Mouse (Mus musculus): ENCODE results near the gene Naga. TPM values are rescaled to one million over a fixed set of nuclear protein-coding genes. Genes with fewer than 3 reads are reported as not detected.

Gene Naga
- polyA plus RNA-seq, 1 experiment from 2014 or later, result 27.1 TPM

GRCm38 (mm10) chr15:82341675-82342542, 3.2 kb upstream of the Naga start:
- no peaks in the 10 kb centered on the region for H3K9me3 ChIP-seq
- no peak overlapping the region for H3K4me3 ChIP-seq
- ATAC-seq (ENCODE audit: low FRiP score, low read depth), result no peak
- H3K27ac ChIP-seq, result no peak overlapping the region
- H3K27me3 ChIP-seq (replicated peaks), result peaks cover 15% of the 10 kb centered on the region
- H3K4me1 ChIP-seq, result peaks cover 29% of the 10 kb centered on the region
- H3K4me2 ChIP-seq (replicated peaks), result peak overlapping the region; percentile 61
- no peak overlapping the region for H3K9ac ChIP-seq
- H3K36me3 ChIP-seq, result no peaks in the 10 kb centered on the region; the same call in 1 of the 2 replicates
- WGBS, result 69% methylated on average over 15 of the region's 15 CpGs

DNA sequence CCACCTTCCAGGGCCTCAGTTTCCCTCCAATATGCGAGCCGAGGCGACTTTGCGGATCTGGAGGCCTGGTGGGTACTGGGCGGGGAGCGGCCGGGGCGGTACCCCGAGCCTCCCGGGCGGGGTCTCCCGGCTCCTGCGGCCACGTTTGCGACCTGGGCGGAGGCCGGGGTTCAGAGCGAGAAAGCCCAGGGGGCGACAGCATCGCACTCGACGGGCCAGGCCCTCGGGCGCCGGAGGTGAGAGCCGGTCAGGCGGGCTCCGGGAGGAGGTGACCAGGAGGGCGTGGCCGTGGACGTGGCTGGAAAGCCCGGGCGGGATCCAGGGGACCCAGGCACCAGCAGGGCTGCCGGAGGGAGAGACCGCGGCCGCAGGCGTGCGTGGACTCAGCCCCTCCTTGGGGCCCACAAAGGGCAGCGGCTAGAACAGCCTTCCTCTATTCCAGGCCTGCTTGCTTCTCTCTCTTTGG, 2.3 kb upstream of the Naga start:
- Histone ChIP-seq H3K9ac (peak overlapping the region; percentile 61), H3K4me1 (peaks cover 33% of the 10 kb centered on the region), H3K27ac (no peak overlapping the region), H3K4me3 (peak overlapping the region; percentile 32), H3K9me3 (no peaks in the 10 kb centered on the region), H3K27me3 (replicated peaks) (peaks cover 15% of the 10 kb centered on the region), H3K4me2 (replicated peaks) (peak overlapping the region; percentile 61), H3K36me3 (peaks cover 4% of the 10 kb centered on the region; the same call in 1 of the 2 replicates)
- no peak for ATAC-seq (ENCODE audit: low FRiP score, low read depth)
- WGBS, result 3% methylated on average over 40 of the region's 40 CpGs

DNA sequence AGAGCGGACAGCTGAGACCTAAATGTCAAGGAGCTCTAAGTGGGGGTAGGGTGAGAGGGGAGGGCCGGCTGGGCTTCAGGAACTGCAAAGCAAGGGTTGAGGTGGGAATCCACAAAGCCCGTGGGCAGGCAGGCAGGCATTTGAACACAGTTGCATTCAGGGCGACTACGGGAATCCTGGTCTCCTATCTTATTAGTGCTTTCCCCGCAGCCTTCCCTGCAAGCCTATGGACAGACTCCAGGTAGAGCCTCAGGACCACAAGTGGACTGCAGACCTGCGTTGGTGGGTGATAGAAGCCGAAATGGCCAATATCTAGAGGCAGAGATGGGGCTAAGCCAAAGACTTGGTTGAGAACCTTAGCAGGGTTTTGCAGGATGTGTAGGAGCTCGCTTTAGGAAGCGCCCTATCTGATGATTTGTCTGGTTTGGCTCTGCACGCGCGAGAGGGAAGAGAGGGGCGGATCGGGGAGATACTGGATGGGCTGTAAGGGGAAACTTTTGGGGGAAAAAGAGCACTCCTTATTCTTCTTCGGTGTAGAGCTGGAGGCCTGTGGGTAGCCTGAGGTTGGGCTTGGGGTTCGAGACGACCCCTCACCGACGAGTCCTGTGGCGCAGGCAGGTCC, 1.8 kb upstream of the Naga start:
- peaks cover 33% of the 10 kb centered on the region for H3K4me1 ChIP-seq
- WGBS, result 42% methylated on average over 21 of the region's 21 CpGs

DNA sequence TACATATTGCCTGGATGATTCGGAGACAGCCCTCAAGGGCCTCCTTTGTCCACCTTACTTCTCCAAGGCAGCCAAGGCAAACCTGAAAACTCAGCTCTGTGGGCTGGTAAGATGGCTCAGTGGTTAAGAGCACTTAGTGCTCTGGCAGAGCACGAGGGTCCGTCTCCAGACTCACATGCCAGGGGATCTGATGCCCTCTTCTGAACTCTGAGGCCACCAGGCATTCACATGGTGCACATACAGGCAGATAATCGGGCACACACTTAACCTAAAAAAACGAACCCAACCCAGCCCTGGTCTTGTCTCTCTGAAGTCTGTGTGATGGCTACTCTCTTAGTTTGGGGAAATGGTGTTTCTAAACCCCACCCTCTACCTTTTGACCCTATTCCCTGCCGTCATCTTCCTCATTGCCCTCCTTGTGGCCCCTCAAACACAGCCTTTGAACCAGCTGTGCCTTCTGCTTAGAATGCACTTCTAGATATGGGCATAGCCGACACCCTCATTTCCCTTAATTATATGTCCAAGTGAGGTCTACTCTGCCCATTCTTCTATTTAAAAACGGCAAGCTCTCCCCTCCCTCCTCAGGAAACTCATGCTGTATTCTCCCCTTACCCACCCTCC, 1.0 kb upstream of the Naga start:
- Histone ChIP-seq H3K9ac (no peak overlapping the region), H3K4me3 (no peak overlapping the region), H3K4me2 (replicated peaks) (no peak overlapping the region), H3K9me3 (no peaks in the 10 kb centered on the region), H3K4me1 (peaks cover 33% of the 10 kb centered on the region), H3K27me3 (replicated peaks) (peaks cover 15% of the 10 kb centered on the region), H3K27ac (no peak overlapping the region), H3K36me3 (peaks cover 17% of the 10 kb centered on the region)
- ATAC-seq (ENCODE audit: low FRiP score, low read depth), result no peak
- WGBS, result 79% methylated on average over 8 of the region's 8 CpGs

More for the DNA sequence above, 1.8 kb upstream of the Naga start:
- Histone ChIP-seq H3K36me3 (peaks cover 9% of the 10 kb centered on the region), H3K27ac (no peak overlapping the region), H3K4me2 (replicated peaks) (peak overlapping the region; percentile 61), H3K9ac (peak overlapping the region; percentile 61), H3K4me3 (peak overlapping the region; percentile 32), H3K27me3 (replicated peaks) (peaks cover 15% of the 10 kb centered on the region), H3K9me3 (no peaks in the 10 kb centered on the region)
- no peak for ATAC-seq (ENCODE audit: low FRiP score, low read depth)

- no peaks in the 10 kb centered on the region for H3K9me3 ChIP-seq
- peaks cover 22% of the 10 kb centered on the region for H3K36me3 ChIP-seq
- H3K27me3 ChIP-seq (replicated peaks), result peaks cover 15% of the 10 kb centered on the region
- ATAC-seq (ENCODE audit: low FRiP score, low read depth), result no peak
- peak overlapping the region; percentile 69 for H3K4me2 ChIP-seq (replicated peaks)
- 60% methylated on average over 10 of the region's 10 CpGs for WGBS
- H3K4me1 ChIP-seq, result peaks cover 33% of the 10 kb centered on the region
- peak overlapping the region; percentile 43 for H3K4me3 ChIP-seq
- peak overlapping the region; percentile 55; the same call in 1 of the 2 replicates for H3K9ac ChIP-seq
- H3K27ac ChIP-seq, result no peak overlapping the region
Observed at GRCm38 (mm10) chr15:82339150-82339549, 425 bp upstream of the Naga start.

DNA sequence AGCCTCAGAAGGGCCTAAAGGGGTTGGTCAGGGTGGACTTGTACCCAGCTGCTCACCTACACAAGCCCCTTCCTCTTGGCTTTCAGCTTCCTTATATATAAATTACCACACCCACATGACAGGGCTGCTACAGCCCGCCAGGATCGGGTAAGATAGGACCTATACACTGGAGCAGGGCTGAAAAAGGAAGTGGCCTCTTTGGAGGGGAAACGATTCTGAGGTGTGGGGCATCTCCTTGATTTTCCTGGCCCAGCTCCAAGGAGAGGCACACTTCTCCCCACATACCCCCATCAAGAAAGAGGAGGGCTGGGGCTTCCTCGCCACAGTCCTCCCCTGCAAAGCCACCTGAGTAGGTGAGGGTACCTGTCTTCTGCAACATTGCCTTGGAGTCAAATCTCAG, 850 bp downstream of the Naga start:
- Histone ChIP-seq H3K27ac (no peak overlapping the region), H3K4me2 (replicated peaks) (peak overlapping the region; percentile 69), H3K9me3 (no peaks in the 10 kb centered on the region), H3K4me1 (peaks cover 33% of the 10 kb centered on the region), H3K36me3 (peaks cover 22% of the 10 kb centered on the region), H3K9ac (peak overlapping the region; percentile 55), H3K4me3 (peak overlapping the region; percentile 43), H3K27me3 (replicated peaks) (peaks cover 15% of the 10 kb centered on the region)
- WGBS, result 61% methylated on average over 4 of the region's 4 CpGs
- ATAC-seq (ENCODE audit: low FRiP score, low read depth), result 0 out of 2 replicates have a peak, but pooled peaks have one; percentile 1

DNA sequence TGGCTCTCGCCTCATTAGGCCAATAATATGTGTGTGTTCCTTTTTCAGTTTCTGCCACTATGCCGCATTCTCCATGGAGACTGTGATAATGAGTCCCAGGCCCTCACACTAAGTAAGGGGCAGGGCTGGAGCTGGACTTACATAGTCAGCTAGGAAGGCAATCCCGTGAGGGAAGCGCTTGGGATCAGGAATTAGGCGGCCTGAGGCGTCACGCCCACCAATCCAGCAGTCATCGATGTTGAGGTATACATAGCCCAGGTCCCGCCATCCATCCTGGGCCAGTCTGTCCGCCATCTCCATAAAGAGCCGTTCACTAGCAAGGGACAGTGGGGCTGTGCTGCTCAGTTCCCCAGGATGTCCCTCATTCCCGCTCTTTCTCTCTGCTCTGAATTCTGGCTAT, 2.1 kb downstream of the Naga start:
- H3K4me1 ChIP-seq, result peaks cover 27% of the 10 kb centered on the region
- H3K4me3 ChIP-seq, result no peak overlapping the region
- peaks cover 22% of the 10 kb centered on the region for H3K36me3 ChIP-seq
- ATAC-seq (ENCODE audit: low FRiP score, low read depth), result no peak
- H3K9ac ChIP-seq, result peak overlapping the region; percentile 17; the same call in 1 of the 2 replicates
- peaks cover 15% of the 10 kb centered on the region for H3K27me3 ChIP-seq (replicated peaks)
- H3K4me2 ChIP-seq (replicated peaks), result no peak overlapping the region; the same call in 1 of the 2 replicates
- no peaks in the 10 kb centered on the region for H3K9me3 ChIP-seq
- H3K27ac ChIP-seq, result no peak overlapping the region
- 63% methylated on average over 12 of the region's 12 CpGs for WGBS

DNA sequence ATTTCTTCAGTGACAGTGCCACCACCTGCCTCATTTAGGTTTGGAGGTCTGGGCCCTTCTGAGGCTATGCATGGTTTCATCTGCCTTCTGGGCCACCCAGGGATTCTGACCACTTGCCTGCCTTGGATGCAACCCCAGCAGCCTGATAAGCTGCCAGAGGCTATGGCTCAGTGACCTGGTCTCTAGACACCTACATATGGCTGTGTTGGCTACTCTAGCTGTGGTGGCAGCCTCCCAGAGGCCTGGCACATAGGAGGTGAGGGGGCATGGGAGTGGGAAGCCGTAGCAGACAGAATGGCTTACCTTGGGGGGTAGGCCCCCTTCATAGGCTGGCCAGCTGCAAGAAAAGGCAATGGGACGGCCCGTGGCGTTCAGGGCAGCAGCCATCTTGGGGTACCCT, 3.5 kb downstream of the Naga start:
- 93% methylated on average over 4 of the region's 4 CpGs for WGBS
- no peak for ATAC-seq (ENCODE audit: low FRiP score, low read depth)
- Histone ChIP-seq H3K4me1 (peaks cover 25% of the 10 kb centered on the region), H3K27me3 (replicated peaks) (peaks cover 4% of the 10 kb centered on the region; the same call in 1 of the 2 replicates), H3K4me3 (no peak overlapping the region), H3K4me2 (replicated peaks) (no peak overlapping the region), H3K27ac (no peak overlapping the region), H3K9me3 (no peaks in the 10 kb centered on the region), H3K9ac (no peak overlapping the region), H3K36me3 (peaks cover 26% of the 10 kb centered on the region)

- Histone ChIP-seq H3K4me1 (no peaks in the 10 kb centered on the region), H3K4me3 (no peak overlapping the region), H3K9ac (no peak overlapping the region)
Observed at GRCm38 (mm10) chr15:82325382-82325781, 13.3 kb downstream of the Naga start.

DNA sequence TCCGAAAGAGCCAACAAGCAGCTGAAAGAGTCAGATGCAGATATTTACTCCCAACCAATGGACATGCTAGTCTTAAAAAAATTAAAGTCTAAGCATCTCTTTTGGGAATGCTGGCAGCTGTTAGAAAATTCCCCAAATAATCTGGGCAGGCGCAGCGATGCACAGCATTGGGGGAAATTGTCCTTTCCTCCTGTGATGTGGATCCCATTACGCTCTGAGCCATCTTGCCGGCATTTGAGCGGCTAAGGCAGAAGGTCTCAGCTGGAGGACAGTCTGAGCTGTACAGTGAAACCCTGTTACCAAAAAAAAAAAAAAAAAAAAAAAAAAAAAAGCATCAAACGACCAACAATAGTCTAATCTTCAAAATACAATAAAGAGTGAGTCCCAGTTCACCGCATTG, 16.5 kb downstream of the Naga start:
- no peak for ATAC-seq (ENCODE audit: low FRiP score, low read depth)
- Histone ChIP-seq H3K4me3 (no peak overlapping the region), H3K27ac (no peak overlapping the region), H3K9me3 (no peaks in the 10 kb centered on the region), H3K9ac (no peak overlapping the region), H3K4me2 (replicated peaks) (no peak overlapping the region), H3K27me3 (replicated peaks) (no peaks in the 10 kb centered on the region), H3K36me3 (no peaks in the 10 kb centered on the region), H3K4me1 (no peaks in the 10 kb centered on the region)
- WGBS, result 80% methylated on average over 8 of the region's 8 CpGs

More at GRCm38 (mm10) chr15:82325382-82325781, 13.3 kb downstream of the Naga start:
- H3K36me3 ChIP-seq, result peaks cover 9% of the 10 kb centered on the region
- no peak for ATAC-seq (ENCODE audit: low FRiP score, low read depth)
- no peak overlapping the region for H3K27ac ChIP-seq
- 80% methylated on average over 2 of the region's 2 CpGs for WGBS
- H3K27me3 ChIP-seq (replicated peaks), result no peaks in the 10 kb centered on the region
- no peaks in the 10 kb centered on the region for H3K9me3 ChIP-seq
- no peak overlapping the region for H3K4me2 ChIP-seq (replicated peaks)

DNA sequence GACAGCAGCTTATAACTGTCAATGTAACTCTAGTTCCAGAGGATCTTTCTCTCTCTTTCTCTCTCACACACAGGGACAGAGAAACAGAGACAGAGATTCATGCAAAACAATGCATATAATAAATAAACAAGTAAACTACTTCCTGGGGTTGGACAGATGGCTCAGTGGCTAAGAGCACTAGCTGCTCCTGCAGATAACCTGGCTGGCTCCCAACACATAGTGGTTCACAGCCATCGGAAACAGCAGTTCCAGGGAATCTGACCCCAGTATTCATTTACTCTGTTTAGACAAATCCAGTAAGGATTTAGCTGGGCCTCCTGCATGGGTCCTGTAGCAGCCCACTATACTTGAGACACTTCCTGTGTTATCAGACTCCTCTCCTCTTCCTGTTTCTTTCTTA, 19.1 kb downstream of the Naga start:
- Histone ChIP-seq H3K4me3 (no peak overlapping the region), H3K4me2 (replicated peaks) (no peak overlapping the region), H3K27ac (no peak overlapping the region), H3K9me3 (no peaks in the 10 kb centered on the region), H3K27me3 (replicated peaks) (no peaks in the 10 kb centered on the region), H3K36me3 (no peaks in the 10 kb centered on the region), H3K4me1 (no peaks in the 10 kb centered on the region), H3K9ac (no peak overlapping the region)
- no peak for ATAC-seq (ENCODE audit: low FRiP score, low read depth)
- 77% methylated on average over 1 of the region's 1 CpGs for WGBS

GRCm38 (mm10) chr15:82317839-82318238, 20.9 kb downstream of the Naga start:
- Histone ChIP-seq H3K4me1 (no peaks in the 10 kb centered on the region), H3K27me3 (replicated peaks) (no peaks in the 10 kb centered on the region), H3K4me2 (replicated peaks) (no peak overlapping the region), H3K27ac (no peak overlapping the region), H3K36me3 (no peaks in the 10 kb centered on the region), H3K9me3 (no peaks in the 10 kb centered on the region), H3K4me3 (no peak overlapping the region), H3K9ac (no peak overlapping the region)
- 88% methylated on average over 6 of the region's 6 CpGs for WGBS
- ATAC-seq (ENCODE audit: low FRiP score, low read depth), result no peak

Measured in neural tube, embryonic 12.5 days (tissue).